Mouse (Mus musculus) c-Kit-negative CD71-positive TER-119-positive erythroid progenitor cells, embryonic 14.5 days (primary cell): Measurements from ENCODE around the gene Map1b.

Source experiments
- DNase-seq: peaks from one replicate; pipeline ENCODE4 v3.0.0-alpha.2; 2013; ENCODE audit warnings: low read depth, low spot score

Gene Map1b

GRCm38 (mm10) chr13:99410611-99411515 is 105.5 kb downstream of the Map1b start:
- DNase-seq: no peak

- DNase-seq: no peak
Observed at GRCm38 (mm10) chr13:99409216-99409615, 107.1 kb downstream of the Map1b start.

GRCm38 (mm10) chr13:99399373-99399772 is 117.0 kb downstream of the Map1b start:
- no peak for DNase-seq

DNA sequence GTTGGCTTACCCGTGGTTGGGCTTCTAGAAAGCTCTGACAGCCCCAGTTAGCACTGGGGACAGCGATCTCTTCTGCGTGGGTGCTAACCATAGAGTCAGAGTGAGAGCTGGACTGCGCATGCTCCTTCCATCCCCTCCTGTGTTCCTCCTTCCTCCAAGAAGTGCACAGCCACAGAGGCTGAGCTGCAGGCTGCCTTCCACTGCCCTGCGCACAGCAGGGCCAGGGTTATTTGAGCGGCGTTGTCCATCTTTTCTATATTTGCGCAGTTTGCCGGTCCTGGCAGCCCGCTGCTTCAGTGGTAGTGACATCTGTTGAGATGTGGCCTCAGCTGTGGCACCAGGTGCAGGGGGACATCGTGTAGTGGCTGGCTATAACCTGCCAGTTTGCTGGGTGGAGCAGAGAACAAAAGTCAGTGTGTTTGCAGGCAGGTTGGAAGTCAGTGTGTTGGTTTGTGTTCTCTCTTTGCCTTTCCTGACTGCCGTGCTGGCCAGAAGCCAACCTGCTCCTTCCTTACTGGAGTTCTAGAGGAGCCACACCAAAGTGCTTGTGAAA is 118.1 kb downstream of the Map1b start:
- DNase-seq: no peak

DNA sequence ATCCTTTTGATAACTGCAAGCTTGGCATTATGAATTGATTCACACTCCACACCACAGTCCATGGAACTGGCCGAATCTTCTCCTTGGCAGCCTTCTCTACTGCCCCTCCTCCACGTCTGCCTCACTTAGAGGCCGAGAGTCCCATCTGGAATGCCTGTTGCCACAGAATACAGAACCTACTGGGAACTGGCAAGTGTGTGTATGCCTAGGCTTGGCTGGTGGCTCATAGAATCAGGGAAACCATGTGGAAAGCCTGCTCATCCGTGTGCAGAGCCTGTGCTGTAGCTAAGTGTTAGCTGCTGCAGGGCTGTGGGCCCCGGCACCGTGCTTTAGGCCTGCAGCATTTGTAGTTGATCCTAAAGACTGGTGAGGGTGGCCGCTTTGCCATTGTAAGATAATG is 119.1 kb downstream of the Map1b start:
- DNase-seq: no peak

DNA sequence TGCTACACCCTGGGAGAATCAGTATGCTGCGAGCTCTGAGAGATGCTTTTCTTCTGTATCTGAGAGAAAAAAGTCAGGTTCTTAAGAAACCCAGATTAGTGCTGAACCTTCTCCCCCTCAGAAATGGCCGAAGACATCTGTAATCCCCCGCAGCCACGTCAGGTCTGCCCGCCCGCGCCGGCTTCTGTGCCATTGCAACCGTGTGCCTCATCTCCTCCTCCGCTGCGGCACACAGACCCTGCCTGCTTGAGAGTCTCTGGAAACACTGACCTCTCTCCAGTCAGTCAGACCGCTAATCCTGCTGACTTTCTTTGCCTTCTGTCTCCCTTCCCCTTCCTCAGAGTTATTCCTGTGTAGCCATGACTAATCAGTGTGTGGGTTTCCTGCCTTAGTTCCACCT is 120.8 kb downstream of the Map1b start:
- no peak for DNase-seq

- no peak for DNase-seq
Observed at GRCm38 (mm10) chr13:99394694-99395093, 121.6 kb downstream of the Map1b start.

DNA sequence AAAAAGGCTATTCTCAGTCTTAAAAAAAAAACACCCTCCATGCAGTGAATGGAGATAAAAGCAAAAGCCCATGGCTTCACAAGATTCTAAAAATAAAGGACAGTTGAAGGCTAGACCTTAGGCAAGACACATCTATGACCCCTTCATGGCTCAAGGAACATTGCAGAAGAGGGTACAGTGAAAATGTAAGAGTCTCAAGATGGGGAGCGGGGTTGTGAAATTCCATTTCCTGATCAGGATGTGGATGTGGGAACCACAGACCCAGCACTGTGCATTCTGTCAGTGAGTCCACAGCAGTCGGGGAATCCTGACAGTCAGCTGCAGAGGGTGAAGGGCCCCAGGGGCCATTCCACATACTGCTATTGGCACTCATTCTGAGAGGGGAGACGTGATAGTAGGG is 123.2 kb downstream of the Map1b start:
- no peak for DNase-seq

DNA sequence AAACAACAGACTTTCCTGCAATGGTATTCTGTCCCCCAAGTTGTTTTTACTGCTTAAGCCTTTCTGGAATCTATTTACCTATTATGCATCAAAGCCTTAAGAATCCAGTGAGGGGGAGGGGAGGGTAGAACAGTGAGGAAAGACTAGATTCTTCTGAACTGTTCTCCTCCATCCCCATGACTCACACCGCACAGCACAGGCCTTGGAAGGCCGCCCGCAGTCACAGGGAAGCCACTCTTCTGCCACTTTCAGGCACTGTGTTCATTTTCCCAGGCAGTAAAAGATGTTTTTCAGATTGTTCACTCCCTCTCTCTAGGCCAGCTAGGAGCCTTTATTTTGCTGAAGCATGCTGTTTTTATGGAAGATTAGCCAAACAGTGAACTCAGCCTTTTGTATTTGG is 124.9 kb downstream of the Map1b start:
- no peak for DNase-seq

- DNase-seq: no peak
Observed at GRCm38 (mm10) chr13:99387901-99388811, 128.2 kb downstream of the Map1b start.

GRCm38 (mm10) chr13:99386341-99386740 is 130.0 kb downstream of the Map1b start:
- DNase-seq: no peak

GRCm38 (mm10) chr13:99385911-99386310 is 130.4 kb downstream of the Map1b start:
- DNase-seq: no peak

DNA sequence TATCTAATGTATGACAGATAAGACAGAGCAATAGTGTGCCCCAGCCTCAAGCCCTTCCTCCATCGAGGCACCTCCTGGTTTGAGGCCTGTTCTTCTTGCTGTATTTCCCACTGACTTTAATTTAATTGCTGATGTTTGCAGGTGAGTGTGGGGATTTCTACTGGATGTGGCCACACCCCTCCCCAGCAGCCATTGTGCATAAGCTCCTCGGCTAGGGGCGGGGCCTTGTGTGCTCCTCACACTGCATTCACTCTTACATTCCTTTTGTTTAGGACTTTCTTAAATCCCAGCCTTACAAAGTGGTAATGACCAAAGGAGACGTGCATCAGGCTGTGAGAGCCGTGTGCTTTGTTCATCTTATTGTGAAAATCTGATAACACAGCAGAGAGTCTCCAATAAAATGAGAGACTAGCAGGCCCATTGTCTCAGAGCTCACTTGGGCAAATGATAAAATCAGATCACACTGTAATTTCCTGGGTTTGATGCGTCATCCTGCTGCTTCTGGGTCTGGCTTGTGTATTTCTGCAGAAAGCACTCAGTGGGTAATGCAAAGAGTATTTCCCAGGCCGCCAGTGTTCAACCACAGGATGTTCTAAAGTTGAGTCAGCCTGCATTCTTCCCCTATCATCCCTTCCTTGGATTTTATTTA is 131.7 kb downstream of the Map1b start:
- DNase-seq: no peak

- DNase-seq: no peak
Observed at GRCm38 (mm10) chr13:99382373-99382772, 134.0 kb downstream of the Map1b start.

DNA sequence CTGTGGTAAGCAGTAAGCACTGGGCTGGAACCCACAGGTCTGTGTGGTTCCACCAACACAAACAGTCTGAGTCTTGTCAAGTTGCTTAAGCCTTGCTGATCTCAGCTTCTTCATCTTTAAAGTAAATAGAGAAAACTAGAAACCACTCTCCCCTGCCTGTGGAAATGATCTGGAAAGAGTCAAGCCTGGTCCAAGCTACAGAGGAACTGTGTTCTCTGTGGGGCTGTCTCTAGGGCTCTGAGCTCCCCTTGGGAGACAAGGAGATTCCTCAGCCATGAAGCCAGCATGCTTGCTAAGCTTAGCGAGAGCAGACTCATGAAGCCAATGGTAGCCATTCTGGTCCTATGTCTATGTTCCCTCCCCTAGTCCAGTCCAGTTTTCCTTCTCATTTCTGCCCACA is 138.1 kb downstream of the Map1b start:
- DNase-seq: no peak

DNA sequence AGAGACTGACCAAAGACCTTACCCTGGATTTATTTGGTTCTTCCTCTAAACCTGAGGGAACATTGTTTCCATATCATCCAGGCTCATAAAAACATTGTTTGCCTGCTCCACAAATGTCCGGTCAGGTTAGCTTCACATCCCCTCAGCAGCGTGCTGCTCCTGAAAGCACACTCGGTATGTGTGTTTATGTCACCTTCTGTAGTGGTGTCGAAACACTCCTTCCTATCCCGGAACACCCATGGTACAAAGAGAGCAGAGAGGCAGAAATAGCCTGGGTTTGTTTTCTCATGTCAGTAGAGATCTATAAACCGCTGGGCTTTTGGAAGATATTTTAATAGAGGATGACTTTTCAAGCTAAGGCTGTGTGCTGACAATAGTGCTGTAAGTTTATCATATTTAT is 139.3 kb downstream of the Map1b start:
- no peak for DNase-seq

DNA sequence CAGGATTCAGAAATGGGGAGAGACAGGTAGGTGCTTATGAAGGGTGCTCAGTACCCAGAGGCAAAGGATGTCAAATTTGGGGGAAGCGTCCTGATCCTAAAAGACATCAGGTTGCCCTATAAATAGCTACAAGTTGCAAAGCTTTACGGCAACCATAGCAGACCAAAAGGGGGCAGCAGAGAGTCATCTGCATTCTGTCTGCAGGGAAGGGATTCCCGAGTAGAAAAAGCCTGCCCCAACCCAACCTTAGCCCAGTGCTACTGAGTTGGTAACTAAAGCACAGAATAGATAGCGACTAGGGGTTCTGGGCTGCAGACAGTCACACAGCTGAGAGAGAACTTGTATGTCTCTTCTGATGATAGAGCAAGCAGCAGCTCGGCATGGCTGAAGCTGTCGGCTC is 140.8 kb downstream of the Map1b start:
- peak; percentile 21 for DNase-seq

- no peak for DNase-seq
Observed at GRCm38 (mm10) chr13:99374191-99374590, 142.1 kb downstream of the Map1b start.

GRCm38 (mm10) chr13:99373684-99374083 is 142.7 kb downstream of the Map1b start:
- DNase-seq: no peak
